Mouse (Mus musculus) liver, adult 2 months (tissue): Measurements from ENCODE around the gene Iqgap2. TPM values are rescaled to one million over a fixed set of nuclear protein-coding genes. Genes with fewer than 3 reads are reported as not detected.

Experiments
- DNase-seq: peaks from one replicate; pipeline ENCODE4 v3.0.0-alpha.2; 2011; ENCODE audit warnings: low read depth, low spot score; ENCODE audit errors: extremely low read depth
- H3K27ac ChIP-seq: fragments of 200-500 bp; replicated peaks from 2 replicates; pipeline ENCODE4 v1.5.1; 2012; ENCODE audit warnings: low read depth, mild to moderate bottlenecking, control low read depth, inconsistent platforms, low read length; ENCODE audit not compliant: insufficient read depth
- H3K27me3 ChIP-seq: fragments of 200-500 bp; 2 replicates; pipeline ENCODE4 v1.6.1; 2012; ENCODE audit warnings: mild to moderate bottlenecking, moderate library complexity, low read length, inconsistent platforms; ENCODE audit not compliant: control insufficient read depth, insufficient read depth
- H3K36me3 ChIP-seq: fragments of 200-500 bp; 2 replicates; pipeline ENCODE4 v1.6.1; 2012; ENCODE audit warnings: low read length, inconsistent platforms; ENCODE audit not compliant: control insufficient read depth, insufficient read depth
- H3K4me1 ChIP-seq: fragments of 200-500 bp; 2 replicates; pipeline ENCODE4 v1.6.1; 2011; ENCODE audit warnings: low read length; ENCODE audit not compliant: control insufficient read depth, insufficient read depth
- H3K4me3 ChIP-seq: fragments of 200-500 bp; 2 replicates; pipeline ENCODE4 v1.5.1; 2011; ENCODE audit warnings: low read depth, mild to moderate bottlenecking, control low read depth, low read length, moderate library complexity; ENCODE audit not compliant: insufficient read depth
- H3K79me2 ChIP-seq: fragments of 200-500 bp; 2 replicates; pipeline ENCODE4 v1.6.1; 2012; ENCODE audit warnings: inconsistent platforms, mild to moderate bottlenecking, low read length, moderate library complexity; ENCODE audit not compliant: control insufficient read depth, insufficient read depth
- H3K9ac ChIP-seq: fragments of 200-500 bp; 2 replicates; pipeline ENCODE4 v1.6.1; 2012; ENCODE audit warnings: low read depth, mild to moderate bottlenecking, control low read depth, inconsistent platforms, low read length
- CTCF ChIP-seq: fragments of 200-500 bp; IDR thresholded peaks from 2 replicates; pipeline ENCODE4 v1.5.1; 2011; ENCODE audit warnings: low read depth, low read length, control low read depth
- POLR2A ChIP-seq: fragments of 200-500 bp; IDR thresholded peaks from 2 replicates; pipeline ENCODE4 v1.6.1; 2011; ENCODE audit warnings: low read length, control low read depth; ENCODE audit not compliant: insufficient read depth; ENCODE audit errors: extremely low read depth
- WGBS: fragments of 180-500 bp; shearing (Covaris S2); methylation state at CpG from one replicate; pipeline ENCODE4 v1.1.7; 2018; 5-methylcytosine and 5-hydroxymethylcytosine counted together
- polyA plus RNA-seq: library from polyadenylated mRNA; depleted of rRNA; stranded (reverse); fragments of >200 nt; gene quantifications from 2 replicates; pipeline ENCODE4 v1.2.3, GENCODE M21; 2012; rRNA removed
- total RNA-seq: library from RNA; depleted of rRNA; stranded (reverse); fragments of >200 nt; gene quantifications from 2 replicates; pipeline ENCODE4 v1.2.3, GENCODE M21; 2014; rRNA removed

The Iqgap2 gene
- 156 and 189 TPM in 2 replicates for total RNA-seq
- polyA plus RNA-seq = 21.4 and 31.5 TPM in 2 replicates

- peak within 1 kb of the TSS; percentile 74 for H3K4me3 ChIP-seq
- 1% methylated on average over 47 of the region's 48 CpGs for WGBS
- H3K36me3 ChIP-seq = no peaks in the 10 kb centered on the region; the same call in 1 of the 2 replicates
- peak within 1 kb of the TSS; percentile 88 for H3K27ac ChIP-seq
- TF ChIP-seq CTCF (no peak), POLR2A (peak; percentile 83)
- H3K79me2 ChIP-seq = peaks cover 25% of the 10 kb centered on the region
- H3K9ac ChIP-seq = peak within 1 kb of the TSS; percentile 96
- H3K27me3 ChIP-seq = no peaks in the 10 kb centered on the region
- DNase-seq = no peak
- peaks cover 30% of the 10 kb centered on the region for H3K4me1 ChIP-seq
Measured at GRCm38 (mm10) chr13:95891491-95891925, at the start of gene Iqgap2. Iqgap2 (minus strand) TSS chr13:95891922.

- no peak for TF ChIP-seq POLR2A
- no peak for TF ChIP-seq CTCF
Measured at GRCm38 (mm10) chr13:95940811-95941210, 49.1 kb upstream of the Iqgap2 start.

DNA sequence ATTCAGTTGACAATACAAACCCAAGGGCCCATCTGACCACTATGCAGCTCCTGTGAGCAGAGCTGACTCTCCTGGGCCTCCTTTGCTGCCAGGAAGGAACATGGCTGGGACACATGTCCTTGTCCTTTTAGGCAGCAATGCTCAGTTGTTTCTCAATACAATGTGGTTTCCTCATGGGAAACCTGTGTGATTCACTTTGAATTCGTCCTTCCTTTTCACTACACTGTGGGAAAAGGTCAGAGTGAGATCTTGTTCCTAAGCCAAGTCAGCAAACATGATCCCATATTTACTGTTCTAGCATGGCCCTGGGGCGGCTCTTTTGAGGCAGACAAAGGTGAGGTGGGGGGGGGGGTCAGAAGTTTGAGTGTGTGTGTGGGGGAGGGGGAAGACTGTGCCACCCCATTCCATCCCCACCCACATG lies 32.5 kb upstream of the Iqgap2 start:
- Histone ChIP-seq H3K27ac (peak overlapping the region; percentile 73), H3K9ac (no peak overlapping the region), H3K4me1 (peaks cover 14% of the 10 kb centered on the region; the same call in 1 of the 2 replicates), H3K79me2 (no peaks in the 10 kb centered on the region), H3K36me3 (no peaks in the 10 kb centered on the region), H3K4me3 (no peak overlapping the region), H3K27me3 (no peaks in the 10 kb centered on the region)
- DNase-seq = peak; percentile 98
- no peak for TF ChIP-seq CTCF
- TF ChIP-seq POLR2A = no peak
- 14% methylated on average over 2 of the region's 2 CpGs for WGBS

More at GRCm38 (mm10) chr13:95940811-95941210, 49.1 kb upstream of the Iqgap2 start:
- Histone ChIP-seq H3K4me3 (no peak overlapping the region), H3K4me1 (no peaks in the 10 kb centered on the region), H3K9ac (no peak overlapping the region), H3K36me3 (no peaks in the 10 kb centered on the region), H3K79me2 (no peaks in the 10 kb centered on the region), H3K27me3 (no peaks in the 10 kb centered on the region), H3K27ac (no peak overlapping the region)
- DNase-seq = no peak
- 50% methylated on average over 5 of the region's 5 CpGs for WGBS

DNA sequence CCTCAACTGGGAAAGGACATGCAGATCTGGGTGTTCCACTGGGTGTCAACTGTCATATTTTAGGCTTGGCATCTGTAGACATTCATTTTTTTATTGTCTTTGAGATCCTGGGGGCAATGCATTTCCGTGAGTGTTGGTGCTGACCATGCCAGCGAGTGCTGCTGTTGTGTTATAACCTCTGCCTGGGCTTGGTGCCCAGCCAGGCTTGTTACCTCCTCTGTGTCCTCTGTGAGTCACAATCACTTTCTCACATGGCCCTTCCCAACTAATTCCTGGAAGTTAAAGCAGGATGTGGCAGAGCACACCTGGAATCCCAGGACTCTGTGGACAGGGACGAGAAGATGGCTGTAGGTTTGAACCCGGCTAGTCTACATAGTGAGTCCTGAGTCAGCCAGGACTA lies 30.9 kb upstream of the Iqgap2 start:
- Histone ChIP-seq H3K27ac (no peak overlapping the region), H3K9ac (no peak overlapping the region), H3K36me3 (no peaks in the 10 kb centered on the region), H3K79me2 (no peaks in the 10 kb centered on the region), H3K4me3 (no peak overlapping the region), H3K4me1 (peaks cover 14% of the 10 kb centered on the region; the same call in 1 of the 2 replicates), H3K27me3 (no peaks in the 10 kb centered on the region)
- 39% methylated on average over 4 of the region's 4 CpGs for WGBS
- peak; percentile 68 for DNase-seq
- TF ChIP-seq CTCF = no peak
- TF ChIP-seq POLR2A = no peak

DNA sequence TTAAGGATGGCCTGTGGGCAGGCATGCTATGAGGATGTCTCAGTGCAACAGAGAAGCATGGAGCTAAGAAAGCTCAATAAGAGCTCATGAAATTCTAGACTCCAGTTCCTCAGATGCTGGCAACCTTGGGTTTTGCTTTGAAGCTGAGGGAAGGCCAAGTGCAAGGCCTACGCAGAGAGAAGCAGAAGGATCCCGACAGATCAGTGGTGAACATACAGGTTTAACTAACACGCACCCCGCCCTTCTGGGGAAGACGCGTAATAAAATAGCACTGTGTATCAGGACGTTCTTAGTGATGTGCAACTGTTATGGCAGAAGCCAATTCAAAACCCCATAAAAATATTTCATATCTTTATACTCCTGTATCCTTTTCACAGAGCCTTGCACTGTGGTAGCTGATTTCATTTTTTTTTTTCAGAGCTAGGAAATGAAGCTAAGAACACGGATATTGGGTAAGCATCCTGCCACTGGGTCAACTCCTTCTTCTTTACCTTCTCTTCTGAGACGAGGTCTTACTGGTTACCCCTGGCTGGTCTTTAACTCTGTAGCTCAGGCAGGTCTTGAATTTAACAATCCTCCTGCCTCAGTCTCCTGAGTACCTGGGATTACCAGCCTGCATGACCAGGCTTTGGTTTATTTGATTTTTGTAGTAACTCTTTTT lies 27.0 kb upstream of the Iqgap2 start:
- Histone ChIP-seq H3K27me3 (no peaks in the 10 kb centered on the region), H3K36me3 (no peaks in the 10 kb centered on the region), H3K4me1 (peaks cover 10% of the 10 kb centered on the region; the same call in 1 of the 2 replicates), H3K79me2 (no peaks in the 10 kb centered on the region), H3K4me3 (no peak overlapping the region), H3K27ac (no peak overlapping the region), H3K9ac (no peak overlapping the region)
- DNase-seq = no peak
- TF ChIP-seq POLR2A (no peak), CTCF (no peak)
- 91% methylated on average over 9 of the region's 9 CpGs for WGBS

- Histone ChIP-seq H3K9ac (no peak overlapping the region), H3K36me3 (no peaks in the 10 kb centered on the region), H3K4me1 (no peaks in the 10 kb centered on the region; the same call in 1 of the 2 replicates), H3K27me3 (no peaks in the 10 kb centered on the region), H3K27ac (no peak overlapping the region), H3K4me3 (no peak overlapping the region), H3K79me2 (no peaks in the 10 kb centered on the region)
- DNase-seq = no peak
- TF ChIP-seq POLR2A = no peak
- TF ChIP-seq CTCF = no peak
- WGBS = 84% methylated on average over 2 of the region's 2 CpGs
Measured at GRCm38 (mm10) chr13:95913046-95913406, 21.3 kb upstream of the Iqgap2 start.
